Mouse (Mus musculus): ENCODE measurements around the gene Pakap. TPM values are rescaled to one million over a fixed set of nuclear protein-coding genes. Genes with fewer than 3 reads are reported as not detected.

Pakap gene
- polyA plus RNA-seq, 1 experiment from 2014 or later = 35.4 TPM

DNA sequence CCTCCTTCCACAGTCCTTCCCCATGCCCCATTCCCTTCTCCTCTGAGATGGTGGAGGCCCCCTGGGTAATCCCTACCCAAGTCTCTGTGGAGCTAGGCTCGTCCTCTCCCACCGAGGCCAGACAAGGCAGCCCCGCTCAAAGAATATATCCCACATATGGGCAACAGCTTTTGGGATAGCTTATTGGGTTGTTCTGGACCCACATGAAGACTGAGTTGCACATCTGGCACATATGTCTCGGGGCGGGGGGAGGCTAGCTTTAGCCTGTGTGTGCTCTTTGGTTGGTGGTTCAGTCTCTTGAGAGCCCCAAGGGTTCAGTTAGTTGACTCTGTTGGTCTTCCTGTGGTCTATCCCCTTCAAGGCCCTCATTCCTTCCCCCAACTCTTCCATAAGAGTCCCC lies 58.9 kb downstream of the Pakap start:
- no peak for ATAC-seq (ENCODE audit: insufficient number of reproducible peaks, insufficient read depth, low FRiP score, low TSS enrichment, low read depth)
- Histone ChIP-seq H3K9me3 (no peaks in the 10 kb centered on the region), H3K27me3 (no peaks in the 10 kb centered on the region), H3K4me3 (no peak overlapping the region), H3K36me3 (no peaks in the 10 kb centered on the region), H3K27ac (no peak overlapping the region), H3K9ac (no peak overlapping the region), H3K4me1 (peaks cover 34% of the 10 kb centered on the region), H3K4me2 (no peak overlapping the region)
- 62% methylated on average over 5 of the region's 5 CpGs for WGBS

- no peak overlapping the region for H3K9ac ChIP-seq
- no peak overlapping the region for H3K4me3 ChIP-seq
- no peaks in the 10 kb centered on the region for H3K36me3 ChIP-seq
- 88% methylated on average over 5 of the region's 5 CpGs for WGBS
- H3K4me1 ChIP-seq = peaks cover 58% of the 10 kb centered on the region
- ATAC-seq (ENCODE audit: insufficient number of reproducible peaks, insufficient read depth, low FRiP score, low TSS enrichment, low read depth) = no peak
- H3K27ac ChIP-seq = no peak overlapping the region
- H3K4me2 ChIP-seq = no peak overlapping the region
- H3K27me3 ChIP-seq = no peaks in the 10 kb centered on the region
- H3K9me3 ChIP-seq = no peaks in the 10 kb centered on the region
Measured at GRCm38 (mm10) chr4:57632386-57632785, 64.4 kb downstream of the Pakap start.

- H3K4me2 ChIP-seq = no peak overlapping the region
- no peak for ATAC-seq (ENCODE audit: insufficient number of reproducible peaks, insufficient read depth, low FRiP score, low TSS enrichment, low read depth)
- WGBS = 88% methylated on average over 7 of the region's 7 CpGs
- no peak overlapping the region for H3K4me3 ChIP-seq
- H3K9me3 ChIP-seq = no peaks in the 10 kb centered on the region
- H3K27ac ChIP-seq = no peak overlapping the region
- H3K4me1 ChIP-seq = peaks cover 65% of the 10 kb centered on the region
- no peak overlapping the region for H3K9ac ChIP-seq
- no peaks in the 10 kb centered on the region for H3K27me3 ChIP-seq
- no peaks in the 10 kb centered on the region for H3K36me3 ChIP-seq
Measured at GRCm38 (mm10) chr4:57633052-57633451, 65.1 kb downstream of the Pakap start.

- H3K27me3 ChIP-seq = no peaks in the 10 kb centered on the region
- H3K4me1 ChIP-seq = peaks cover 75% of the 10 kb centered on the region
- no peak overlapping the region for H3K27ac ChIP-seq
- no peak overlapping the region for H3K4me3 ChIP-seq
- no peak overlapping the region for H3K4me2 ChIP-seq
- H3K9ac ChIP-seq = no peak overlapping the region
- no peak for ATAC-seq (ENCODE audit: insufficient number of reproducible peaks, insufficient read depth, low FRiP score, low TSS enrichment, low read depth)
- WGBS = 23% methylated on average over 1 of the region's 1 CpGs
- no peaks in the 10 kb centered on the region for H3K9me3 ChIP-seq
- H3K36me3 ChIP-seq = no peaks in the 10 kb centered on the region
Measured at GRCm38 (mm10) chr4:57634956-57635355, 67.0 kb downstream of the Pakap start.

GRCm38 (mm10) chr4:57636782-57637482 lies 69.0 kb downstream of the Pakap start:
- H3K4me1 ChIP-seq = peaks cover 69% of the 10 kb centered on the region
- 0 out of 2 replicates have a peak overlapping the region, but pooled peaks have one; percentile 16 for H3K27ac ChIP-seq
- H3K9ac ChIP-seq = no peak overlapping the region
- ATAC-seq (ENCODE audit: insufficient number of reproducible peaks, insufficient read depth, low FRiP score, low TSS enrichment, low read depth) = no peak
- no peaks in the 10 kb centered on the region for H3K9me3 ChIP-seq
- H3K27me3 ChIP-seq = no peaks in the 10 kb centered on the region
- H3K36me3 ChIP-seq = no peaks in the 10 kb centered on the region
- no peak overlapping the region for H3K4me2 ChIP-seq
- H3K4me3 ChIP-seq = no peak overlapping the region
- 51% methylated on average over 9 of the region's 9 CpGs for WGBS

GRCm38 (mm10) chr4:57637636-57638386 lies 69.8 kb downstream of the Pakap start:
- ATAC-seq (ENCODE audit: insufficient number of reproducible peaks, insufficient read depth, low FRiP score, low TSS enrichment, low read depth) = no peak
- peak overlapping the region; percentile 29 for H3K4me3 ChIP-seq
- H3K27ac ChIP-seq = 0 out of 2 replicates have a peak overlapping the region, but pooled peaks have one; percentile 69

DNA sequence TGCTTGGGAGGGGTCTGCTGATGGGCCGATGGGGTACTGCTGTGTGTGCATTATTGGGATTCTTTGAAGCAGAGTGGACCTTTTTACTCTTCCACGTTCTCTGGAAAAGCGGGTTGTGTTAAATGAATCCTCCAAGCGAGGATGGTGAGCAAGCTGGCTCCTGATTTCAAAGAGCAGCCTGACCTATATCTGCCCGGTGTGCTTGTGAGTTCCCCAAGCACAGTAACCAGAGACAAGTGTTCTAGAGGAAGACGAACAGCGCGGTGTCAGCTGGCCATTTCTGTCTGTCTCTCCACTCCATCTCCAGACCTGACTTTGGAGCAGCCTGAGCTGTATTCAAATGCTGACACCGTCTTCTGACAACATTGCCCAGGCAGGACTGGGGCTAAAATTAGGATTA lies 71.0 kb downstream of the Pakap start:
- H3K4me2 ChIP-seq = no peak overlapping the region
- no peak for ATAC-seq (ENCODE audit: insufficient number of reproducible peaks, insufficient read depth, low FRiP score, low TSS enrichment, low read depth)
- no peak overlapping the region for H3K27ac ChIP-seq
- WGBS = 81% methylated on average over 9 of the region's 9 CpGs
- H3K9me3 ChIP-seq = no peaks in the 10 kb centered on the region
- H3K4me3 ChIP-seq = no peak overlapping the region
- no peaks in the 10 kb centered on the region for H3K36me3 ChIP-seq
- H3K4me1 ChIP-seq = peaks cover 55% of the 10 kb centered on the region
- no peaks in the 10 kb centered on the region for H3K27me3 ChIP-seq
- H3K9ac ChIP-seq = no peak overlapping the region

More at GRCm38 (mm10) chr4:57637636-57638386, 69.8 kb downstream of the Pakap start:
- Histone ChIP-seq H3K4me2 (peak overlapping the region; percentile 58), H3K36me3 (no peaks in the 10 kb centered on the region), H3K9ac (peak overlapping the region; percentile 40; the same call in 1 of the 2 replicates), H3K27me3 (no peaks in the 10 kb centered on the region), H3K9me3 (no peaks in the 10 kb centered on the region), H3K4me1 (peaks cover 62% of the 10 kb centered on the region)
- 29% methylated on average over 24 of the region's 24 CpGs for WGBS

DNA sequence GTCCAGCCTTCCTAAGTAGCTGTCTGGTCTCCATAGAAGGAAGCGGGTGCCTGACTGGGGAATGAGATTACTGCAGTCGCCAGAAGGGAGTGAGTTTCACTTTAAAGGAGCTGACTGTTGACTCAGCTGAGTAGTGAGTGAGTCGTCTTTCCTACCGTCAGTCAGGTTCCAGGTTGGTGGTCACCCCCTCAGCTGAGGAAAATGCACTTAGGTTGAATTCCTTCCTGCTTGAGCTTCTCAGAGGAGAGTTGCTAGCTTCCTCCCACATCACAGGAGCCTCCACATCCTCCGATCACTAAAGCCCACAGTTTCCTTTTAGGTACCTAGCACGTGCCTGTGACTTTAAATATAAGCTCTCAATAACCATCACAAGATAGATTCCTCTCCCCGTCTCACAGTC lies 72.2 kb downstream of the Pakap start:
- no peaks in the 10 kb centered on the region for H3K27me3 ChIP-seq
- peaks cover 47% of the 10 kb centered on the region for H3K4me1 ChIP-seq
- peaks cover 6% of the 10 kb centered on the region; the same call in 1 of the 2 replicates for H3K36me3 ChIP-seq
- no peak overlapping the region for H3K4me3 ChIP-seq
- no peak overlapping the region for H3K27ac ChIP-seq
- H3K4me2 ChIP-seq = no peak overlapping the region
- H3K9me3 ChIP-seq = no peaks in the 10 kb centered on the region
- no peak overlapping the region for H3K9ac ChIP-seq
- no peak for ATAC-seq (ENCODE audit: insufficient number of reproducible peaks, insufficient read depth, low FRiP score, low TSS enrichment, low read depth)
- WGBS = 45% methylated on average over 7 of the region's 7 CpGs

- WGBS = 81% methylated on average over 3 of the region's 3 CpGs
- ATAC-seq (ENCODE audit: insufficient number of reproducible peaks, insufficient read depth, low FRiP score, low TSS enrichment, low read depth) = no peak
Measured at GRCm38 (mm10) chr4:57640971-57641370, 73.0 kb downstream of the Pakap start.

GRCm38 (mm10) chr4:57650994-57651393 lies 83.0 kb downstream of the Pakap start:
- Histone ChIP-seq H3K36me3 (peaks cover 57% of the 10 kb centered on the region), H3K4me2 (no peak overlapping the region), H3K9me3 (peaks cover 4% of the 10 kb centered on the region; the same call in 1 of the 2 replicates), H3K9ac (no peak overlapping the region), H3K27me3 (no peaks in the 10 kb centered on the region), H3K4me1 (no peaks in the 10 kb centered on the region), H3K4me3 (no peak overlapping the region), H3K27ac (no peak overlapping the region)
- ATAC-seq (ENCODE audit: insufficient number of reproducible peaks, insufficient read depth, low FRiP score, low TSS enrichment, low read depth) = no peak
- 77% methylated on average over 1 of the region's 1 CpGs for WGBS

More at GRCm38 (mm10) chr4:57640971-57641370, 73.0 kb downstream of the Pakap start:
- Histone ChIP-seq H3K4me3 (no peak overlapping the region), H3K27ac (no peak overlapping the region), H3K4me2 (no peak overlapping the region), H3K4me1 (peaks cover 40% of the 10 kb centered on the region), H3K9me3 (no peaks in the 10 kb centered on the region), H3K36me3 (peaks cover 6% of the 10 kb centered on the region; the same call in 1 of the 2 replicates), H3K27me3 (no peaks in the 10 kb centered on the region), H3K9ac (no peak overlapping the region)

DNA sequence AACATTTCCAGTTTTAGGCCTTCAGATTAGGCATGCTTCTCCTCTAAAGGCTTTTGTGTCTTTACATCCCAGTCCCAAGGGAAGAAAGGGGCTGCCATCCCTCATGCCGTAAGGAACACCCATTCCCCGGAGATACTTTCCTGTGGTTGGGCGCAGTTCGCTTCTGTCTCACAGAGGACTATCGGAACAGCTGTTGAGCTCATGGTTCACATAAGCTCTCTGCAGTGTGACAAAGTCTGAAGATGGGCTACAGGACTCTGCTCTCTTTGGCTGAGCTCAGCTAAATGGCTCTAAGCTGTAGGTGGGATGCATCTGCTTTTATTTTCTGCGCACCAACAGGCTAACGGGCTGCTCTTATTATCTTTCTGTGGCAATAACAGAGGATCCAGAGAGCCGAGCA lies 83.6 kb downstream of the Pakap start:
- no peaks in the 10 kb centered on the region for H3K27me3 ChIP-seq
- ATAC-seq (ENCODE audit: insufficient number of reproducible peaks, insufficient read depth, low FRiP score, low TSS enrichment, low read depth) = no peak
- H3K4me1 ChIP-seq = no peaks in the 10 kb centered on the region
- H3K27ac ChIP-seq = no peak overlapping the region
- H3K9ac ChIP-seq = no peak overlapping the region
- H3K36me3 ChIP-seq = peaks cover 61% of the 10 kb centered on the region
- WGBS = 83% methylated on average over 8 of the region's 8 CpGs
- H3K4me2 ChIP-seq = no peak overlapping the region
- no peak overlapping the region for H3K4me3 ChIP-seq
- peaks cover 4% of the 10 kb centered on the region; the same call in 1 of the 2 replicates for H3K9me3 ChIP-seq

All from embryonic facial prominence, embryonic 13.5 days (tissue).